Mouse (Mus musculus): Measurements from ENCODE around the gene Sppl2b.
"Not testable (repeated sequence)": the region's sequence is repeated elsewhere in the genome, so short reads cannot be mapped to it uniquely, and the experiment has no call there.

DNA sequence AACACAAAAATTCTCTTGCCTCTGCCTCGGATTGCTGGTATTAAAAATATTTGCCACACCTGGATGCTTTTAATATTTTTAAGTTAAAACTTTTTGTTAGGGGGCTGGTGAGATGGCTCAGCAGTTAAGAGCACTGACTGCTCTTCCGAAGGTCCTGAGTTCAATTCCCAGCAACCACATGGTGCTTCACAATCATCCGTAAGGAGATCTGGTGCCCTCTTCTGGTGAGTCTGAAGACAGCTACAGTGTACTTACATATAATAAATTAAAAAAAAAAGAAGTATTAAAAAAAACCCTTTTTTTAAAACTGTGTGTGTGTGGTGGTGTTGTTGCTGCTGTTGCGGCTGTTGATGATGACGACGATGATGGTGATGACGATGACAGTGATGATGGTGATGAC is 37.1 kb upstream of the Sppl2b start:
- 0 out of 2 replicates have a peak, but pooled peaks have one; percentile 30 for TF ChIP-seq MYC (IDR thresholded peaks at IDR 0.05; ENCODE audit: low read depth, low read length)
- not testable (repeated sequence) for TF ChIP-seq NRF1 (IDR thresholded peaks at IDR 0.05; ENCODE audit: insufficient read depth, low read depth, low read length, poor library complexity, severe bottlenecking); POLR2A (IDR thresholded peaks at IDR 0.05; ENCODE audit: control insufficient read depth in 1 of 2, insufficient read depth in 1 of 2, low read depth in 1 of 2, low read length in 2 of 2, poor library complexity in 1 of 2)

Measured in MEL (cell line).